Mouse (Mus musculus) testis, adult 2 months (tissue): ENCODE results near the gene Kif16b. TPM values are rescaled to one million over a fixed set of nuclear protein-coding genes. Genes with fewer than 3 reads are reported as not detected.

Experiments
- H3K27ac ChIP-seq: fragments of 200-500 bp; 2 replicates; pipeline ENCODE4 v1.5.1; 2012; ENCODE audit warnings: low read depth, low read length; ENCODE audit not compliant: control insufficient read depth, insufficient read depth
- H3K27me3 ChIP-seq: fragments of 200-500 bp; 2 replicates; pipeline ENCODE4 v1.6.1; 2012; ENCODE audit warnings: mild to moderate bottlenecking, low read length, moderate library complexity; ENCODE audit not compliant: control insufficient read depth, insufficient read depth
- H3K36me3 ChIP-seq: fragments of 200-500 bp; 2 replicates; pipeline ENCODE4 v1.6.1; 2012; ENCODE audit warnings: mild to moderate bottlenecking, low read length; ENCODE audit not compliant: control insufficient read depth, insufficient read depth
- H3K4me1 ChIP-seq: fragments of 200-500 bp; 2 replicates; pipeline ENCODE4 v1.6.1; 2012; ENCODE audit warnings: low read length; ENCODE audit not compliant: control insufficient read depth, insufficient read depth
- H3K4me3 ChIP-seq: fragments of 200-500 bp; 2 replicates; pipeline ENCODE4 v1.5.1; 2012; ENCODE audit warnings: low read depth, mild to moderate bottlenecking, low read length, moderate library complexity, mixed read lengths; ENCODE audit not compliant: control insufficient read depth
- CTCF ChIP-seq: fragments of 200-500 bp; IDR thresholded peaks from 2 replicates; pipeline ENCODE4 v1.5.1; 2012; ENCODE audit warnings: low read depth, mild to moderate bottlenecking, inconsistent platforms, low read length, moderate library complexity; ENCODE audit not compliant: control insufficient read depth, insufficient read depth, insufficient replicate concordance
- POLR2A ChIP-seq: fragments of 200-500 bp; IDR thresholded peaks from 2 replicates; pipeline ENCODE4 v1.6.1; 2012; ENCODE audit warnings: low read depth, mild to moderate bottlenecking, inconsistent platforms, low read length, moderate library complexity; ENCODE audit not compliant: control insufficient read depth
- polyA plus RNA-seq: library from polyadenylated mRNA; depleted of rRNA; stranded (reverse); fragments of >200 nt; gene quantifications from 2 replicates; pipeline ENCODE4 v1.2.3, GENCODE M21; 2012

The Kif16b gene
- polyA plus RNA-seq, 1 experiment: 11.9 TPM

- no peak overlapping the region for H3K27ac ChIP-seq
- H3K36me3 ChIP-seq: no peaks in the 10 kb centered on the region
- no peaks in the 10 kb centered on the region for H3K27me3 ChIP-seq
- peaks cover 6% of the 10 kb centered on the region for H3K4me1 ChIP-seq
- TF ChIP-seq POLR2A: no peak
- no peak for TF ChIP-seq CTCF
- H3K4me3 ChIP-seq: no peak overlapping the region
Measured at GRCm38 (mm10) chr2:142907056-142907455, 5.7 kb upstream of the Kif16b start.

GRCm38 (mm10) chr2:142902905-142903895 lies 1.9 kb upstream of the Kif16b start:
- Histone ChIP-seq H3K27ac (peak overlapping the region; percentile 79), H3K27me3 (no peaks in the 10 kb centered on the region), H3K36me3 (no peaks in the 10 kb centered on the region), H3K4me3 (peak overlapping the region; percentile 90), H3K4me1 (peaks cover 6% of the 10 kb centered on the region)
- TF ChIP-seq CTCF (no peak), POLR2A (peak; percentile 52; the same call in 1 of the 2 replicates)

- Histone ChIP-seq H3K4me1 (peaks cover 6% of the 10 kb centered on the region), H3K27ac (peak overlapping the region; percentile 79), H3K36me3 (no peaks in the 10 kb centered on the region), H3K4me3 (peak overlapping the region; percentile 91), H3K27me3 (no peaks in the 10 kb centered on the region)
- TF ChIP-seq CTCF: no peak
- TF ChIP-seq POLR2A: no peak
Measured at GRCm38 (mm10) chr2:142900120-142900861, 1.0 kb downstream of the Kif16b start.

- no peaks in the 10 kb centered on the region for H3K4me1 ChIP-seq
- TF ChIP-seq POLR2A (no peak), CTCF (no peak)
- H3K4me3 ChIP-seq: no peak overlapping the region
- H3K27me3 ChIP-seq: no peaks in the 10 kb centered on the region
- no peak overlapping the region for H3K27ac ChIP-seq
- H3K36me3 ChIP-seq: no peaks in the 10 kb centered on the region
Measured at GRCm38 (mm10) chr2:142893780-142894179, 7.6 kb downstream of the Kif16b start.

GRCm38 (mm10) chr2:142891283-142891682 lies 10.0 kb downstream of the Kif16b start:
- H3K36me3 ChIP-seq: no peaks in the 10 kb centered on the region
- H3K4me1 ChIP-seq: no peaks in the 10 kb centered on the region
- TF ChIP-seq POLR2A (no peak), CTCF (no peak)
- H3K27me3 ChIP-seq: no peaks in the 10 kb centered on the region
- no peak overlapping the region for H3K27ac ChIP-seq
- H3K4me3 ChIP-seq: no peak overlapping the region

GRCm38 (mm10) chr2:142884456-142884855 lies 16.9 kb downstream of the Kif16b start:
- TF ChIP-seq CTCF (no peak), POLR2A (no peak)
- no peaks in the 10 kb centered on the region for H3K27me3 ChIP-seq
- no peaks in the 10 kb centered on the region for H3K4me1 ChIP-seq
- H3K36me3 ChIP-seq: no peaks in the 10 kb centered on the region
- H3K4me3 ChIP-seq: no peak overlapping the region
- no peak overlapping the region for H3K27ac ChIP-seq

GRCm38 (mm10) chr2:142883625-142883994 lies 17.7 kb downstream of the Kif16b start:
- Histone ChIP-seq H3K27ac (no peak overlapping the region), H3K27me3 (no peaks in the 10 kb centered on the region)
- no peak for TF ChIP-seq CTCF
- TF ChIP-seq POLR2A: no peak

More at GRCm38 (mm10) chr2:142883625-142883994, 17.7 kb downstream of the Kif16b start:
- H3K36me3 ChIP-seq: no peaks in the 10 kb centered on the region
- H3K4me3 ChIP-seq: no peak overlapping the region
- no peaks in the 10 kb centered on the region for H3K4me1 ChIP-seq
